Mouse (Mus musculus) E14TG2a.4 (cell line): ENCODE data around the gene Nkx2-3.
A peak's percentile ranks its signal among the peaks of the same experiment; 100 is the strongest.

ENCODE experiments used
- H3K27me3 ChIP-seq: 2 replicates; pipeline ENCODE4 v1.6.1; 2014; ENCODE audit warnings: low read length, control low read depth; ENCODE audit not compliant: insufficient read depth
- H3K36me3 ChIP-seq: 2 replicates; pipeline ENCODE4 v1.6.1; 2014; ENCODE audit warnings: low read length, control low read depth; ENCODE audit not compliant: insufficient read depth
- H3K4me1 ChIP-seq: replicated peaks from 2 replicates; pipeline ENCODE4 v1.6.1; 2014; ENCODE audit warnings: low read depth, low read length, control low read depth
- H3K4me3 ChIP-seq: replicated peaks from 2 replicates; pipeline ENCODE4 v1.5.1; 2014; ENCODE audit warnings: mild to moderate bottlenecking, low read length
- H3K9me3 ChIP-seq: 2 replicates; pipeline ENCODE4 v1.6.1; 2014; ENCODE audit warnings: low read length, control low read depth
- CTCF ChIP-seq: conservative IDR thresholded peaks from 2 replicates; pipeline ENCODE4 v1.5.1; 2014; ENCODE audit warnings: low read length
- NANOG ChIP-seq: IDR thresholded peaks from 2 replicates; pipeline ENCODE4 v1.6.1; 2014; ENCODE audit warnings: borderline replicate concordance, low read length, mixed read lengths
- POU5F1 ChIP-seq: IDR thresholded peaks from 2 replicates; pipeline ENCODE4 v1.6.1; 2014; ENCODE audit warnings: low read length, borderline replicate concordance

The Nkx2-3 gene

GRCm38 (mm10) chr19:43647261-43647660, 35.1 kb downstream of the Nkx2-3 start:
- Histone ChIP-seq H3K9me3 (no peaks in the 10 kb centered on the region), H3K4me3 (no peak overlapping the region), H3K4me1 (peaks cover 27% of the 10 kb centered on the region), H3K36me3 (no peaks in the 10 kb centered on the region), H3K27me3 (no peaks in the 10 kb centered on the region)
- TF ChIP-seq CTCF (no peak), POU5F1 (no peak), NANOG (no peak)

DNA sequence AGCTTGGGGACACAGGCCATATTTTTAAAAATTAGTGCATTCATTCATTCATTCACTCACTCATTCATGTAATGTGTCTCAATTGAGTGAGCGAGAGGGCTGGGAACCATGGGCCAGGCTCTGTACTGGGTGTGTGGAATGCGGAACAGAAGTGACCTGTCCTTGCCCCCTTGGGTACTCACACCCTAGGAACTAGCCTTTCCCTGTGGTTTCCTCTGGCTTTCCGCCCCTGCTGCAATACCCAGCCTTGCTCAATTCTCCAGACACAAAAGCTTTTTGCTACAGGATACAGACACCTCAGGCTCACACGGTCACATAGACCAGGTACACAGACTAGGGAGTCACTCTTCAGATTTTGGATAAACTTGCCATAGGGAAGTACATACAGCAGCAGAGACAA, 36.2 kb downstream of the Nkx2-3 start:
- H3K4me1 ChIP-seq = peaks cover 23% of the 10 kb centered on the region
- H3K9me3 ChIP-seq = no peaks in the 10 kb centered on the region
- H3K36me3 ChIP-seq = no peaks in the 10 kb centered on the region
- H3K4me3 ChIP-seq = no peak overlapping the region
- peaks cover 3% of the 10 kb centered on the region; the same call in 1 of the 2 replicates for H3K27me3 ChIP-seq
- TF ChIP-seq NANOG (no peak), CTCF (no peak), POU5F1 (no peak)

DNA sequence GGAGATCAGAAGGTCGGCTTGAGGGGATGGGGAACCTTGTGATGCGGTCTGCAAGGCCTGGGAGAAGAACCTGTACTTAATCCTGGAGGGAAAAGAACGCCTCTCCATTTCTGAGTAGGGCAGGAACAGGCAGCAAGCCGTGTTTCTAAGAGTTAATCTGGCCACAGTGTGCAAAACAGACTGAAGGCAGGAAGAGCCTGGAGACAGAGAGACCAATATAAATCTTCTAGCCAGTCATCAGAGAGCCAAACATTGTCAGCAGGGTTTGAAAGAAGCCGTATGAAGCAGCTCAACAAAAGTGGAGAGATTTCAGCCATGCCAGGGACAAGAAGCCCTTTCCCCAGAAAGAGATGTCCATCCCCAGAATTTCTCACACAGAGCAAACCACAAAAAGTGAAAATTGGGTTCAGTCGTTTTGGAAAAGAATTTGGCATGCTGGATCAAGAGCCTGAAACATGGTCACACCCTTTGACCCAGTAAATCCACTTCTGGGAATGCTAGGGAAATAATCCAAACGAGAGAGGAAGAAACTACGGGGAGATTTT, 39.2 kb downstream of the Nkx2-3 start:
- no peak for TF ChIP-seq CTCF
- TF ChIP-seq POU5F1 = no peak
- no peak for TF ChIP-seq NANOG
- Histone ChIP-seq H3K36me3 (no peaks in the 10 kb centered on the region), H3K9me3 (no peaks in the 10 kb centered on the region), H3K4me1 (peaks cover 8% of the 10 kb centered on the region), H3K4me3 (no peak overlapping the region), H3K27me3 (peaks cover 11% of the 10 kb centered on the region; the same call in 1 of the 2 replicates)

DNA sequence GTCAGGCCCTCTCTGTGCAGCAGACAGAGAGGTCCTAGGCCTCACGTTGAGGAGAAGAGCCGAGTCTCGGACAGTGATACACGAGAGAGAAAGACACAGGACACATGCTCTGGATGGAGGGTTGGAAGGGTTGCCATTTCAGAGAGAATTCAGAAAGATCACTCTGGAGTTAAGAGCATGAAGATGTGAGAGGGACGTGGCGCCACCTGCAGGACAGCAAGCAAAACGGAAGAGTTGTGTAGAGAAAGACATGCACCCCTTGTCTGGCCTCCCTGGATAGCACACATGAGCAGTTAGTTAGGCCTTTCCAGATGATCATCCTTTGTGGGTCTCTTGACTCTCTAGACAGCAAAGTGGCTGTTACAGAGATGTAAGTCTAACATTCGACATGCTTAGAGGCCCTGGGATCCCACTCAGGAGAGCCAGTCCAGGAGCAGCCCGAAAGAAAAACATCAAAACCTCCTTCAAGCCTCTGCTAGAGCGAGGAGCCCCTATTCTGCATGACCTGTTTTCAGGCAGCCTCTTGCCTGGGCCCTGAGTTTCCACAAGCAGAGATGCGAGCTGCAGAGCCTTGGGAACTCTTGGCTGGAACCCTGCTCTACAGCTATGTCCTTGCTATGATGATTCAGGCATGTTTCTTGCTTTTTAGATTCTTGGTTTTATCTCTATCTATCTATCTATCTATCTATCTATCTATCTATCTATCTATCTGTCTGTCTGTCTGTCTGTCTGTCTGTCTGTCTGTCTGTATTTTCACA, 43.8 kb downstream of the Nkx2-3 start:
- TF ChIP-seq POU5F1 (no peak), CTCF (peak; percentile 64), NANOG (no peak)
- Histone ChIP-seq H3K27me3 (peaks cover 11% of the 10 kb centered on the region; the same call in 1 of the 2 replicates), H3K9me3 (no peaks in the 10 kb centered on the region), H3K4me1 (no peaks in the 10 kb centered on the region; the same call in 1 of the 2 replicates), H3K36me3 (no peaks in the 10 kb centered on the region), H3K4me3 (no peak overlapping the region)

DNA sequence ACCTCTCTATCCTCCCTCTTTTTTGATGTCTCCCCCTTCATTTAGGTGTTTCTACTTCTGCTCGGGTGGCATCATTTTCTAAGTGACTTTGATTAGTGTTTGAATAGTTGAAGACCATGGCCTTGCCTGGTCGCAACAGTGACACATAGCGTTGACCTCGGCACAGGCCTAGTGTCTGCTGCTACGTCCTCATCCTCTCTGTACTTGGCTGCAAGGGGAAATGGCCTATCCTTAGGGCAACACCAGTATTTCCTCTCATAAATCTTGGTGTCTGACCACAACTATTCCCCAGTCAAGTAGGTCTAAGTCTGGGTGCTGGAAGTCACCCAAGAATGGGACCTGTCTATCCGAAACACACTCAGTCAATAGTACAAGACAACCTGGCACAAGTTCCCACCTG, 47.5 kb downstream of the Nkx2-3 start:
- Histone ChIP-seq H3K27me3 (peaks cover 4% of the 10 kb centered on the region; the same call in 1 of the 2 replicates), H3K36me3 (peaks cover 22% of the 10 kb centered on the region), H3K9me3 (no peaks in the 10 kb centered on the region), H3K4me3 (no peak overlapping the region), H3K4me1 (peaks cover 32% of the 10 kb centered on the region)
- TF ChIP-seq CTCF (no peak), POU5F1 (no peak), NANOG (no peak)

DNA sequence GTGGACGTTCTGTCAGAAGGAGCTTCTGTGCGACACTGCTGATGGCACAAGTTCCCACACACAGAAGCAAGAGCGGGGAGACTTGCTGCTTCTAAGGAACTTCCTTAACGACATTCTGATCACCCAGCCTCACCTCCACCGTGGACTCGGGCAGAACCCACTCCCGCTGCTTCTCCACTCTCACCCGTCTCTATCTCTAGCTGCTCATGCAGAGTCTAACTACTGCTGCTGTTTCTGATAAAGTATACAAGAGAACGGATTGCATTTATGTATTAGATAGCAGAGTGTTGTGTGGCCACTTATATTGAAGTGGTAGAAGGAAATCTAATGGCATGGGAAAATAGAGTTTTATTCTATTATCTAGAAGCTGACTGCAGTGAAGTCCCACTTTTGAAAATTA, 48.6 kb downstream of the Nkx2-3 start:
- Histone ChIP-seq H3K4me3 (no peak overlapping the region), H3K4me1 (peaks cover 40% of the 10 kb centered on the region), H3K9me3 (no peaks in the 10 kb centered on the region), H3K36me3 (peaks cover 30% of the 10 kb centered on the region), H3K27me3 (no peaks in the 10 kb centered on the region)
- TF ChIP-seq CTCF (no peak), POU5F1 (no peak), NANOG (no peak)

DNA sequence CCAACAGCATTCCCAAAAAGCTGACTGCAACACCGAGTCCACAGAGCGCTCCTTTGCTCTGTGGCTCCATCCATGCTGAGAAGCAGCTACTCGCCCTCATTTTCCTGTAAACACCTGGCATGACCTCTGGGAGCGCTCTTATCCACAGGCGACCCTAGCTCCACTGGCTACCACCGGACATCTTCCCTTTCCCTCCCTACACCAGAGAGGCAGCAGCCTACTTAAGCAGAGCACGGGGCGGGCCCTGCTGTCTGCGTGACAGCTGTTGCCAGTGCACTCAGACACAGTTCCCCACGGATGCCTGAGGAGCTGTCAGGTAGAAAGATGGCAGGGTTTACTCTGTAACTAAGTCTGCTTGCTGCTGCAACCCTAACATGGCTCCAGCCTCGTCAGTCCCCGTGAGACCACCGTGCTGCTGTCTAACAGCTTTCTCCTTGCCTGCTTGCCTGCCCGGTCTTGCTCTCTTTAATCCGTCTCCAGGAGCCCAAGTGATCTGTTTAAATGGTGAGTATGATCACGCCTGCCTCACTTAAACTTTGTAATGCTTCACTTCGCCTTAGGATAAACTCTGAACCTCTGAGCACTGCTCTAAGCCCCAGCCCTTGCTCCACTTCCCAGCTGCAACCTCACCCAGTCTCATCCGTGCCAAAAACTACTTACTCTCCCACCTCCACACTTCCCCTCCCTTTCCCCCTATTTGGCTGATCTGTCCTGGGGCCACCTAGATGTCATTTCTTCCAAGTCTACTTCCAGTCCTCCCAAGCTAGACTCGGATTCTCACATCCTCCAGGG, 50.2 kb downstream of the Nkx2-3 start:
- no peaks in the 10 kb centered on the region for H3K27me3 ChIP-seq

GRCm38 (mm10) chr19:43663471-43663870, 51.3 kb downstream of the Nkx2-3 start:
- no peak for TF ChIP-seq POU5F1
- no peak for TF ChIP-seq CTCF
- TF ChIP-seq NANOG = no peak
- peaks cover 48% of the 10 kb centered on the region for H3K36me3 ChIP-seq

More for the DNA sequence above, 50.2 kb downstream of the Nkx2-3 start:
- H3K4me1 ChIP-seq = peaks cover 56% of the 10 kb centered on the region
- TF ChIP-seq POU5F1 (no peak), CTCF (peak; percentile 11; the same call in 1 of the 2 replicates), NANOG (no peak)
- peaks cover 43% of the 10 kb centered on the region for H3K36me3 ChIP-seq
- H3K4me3 ChIP-seq = no peak overlapping the region
- no peaks in the 10 kb centered on the region for H3K9me3 ChIP-seq

More at GRCm38 (mm10) chr19:43663471-43663870, 51.3 kb downstream of the Nkx2-3 start:
- Histone ChIP-seq H3K4me1 (peaks cover 66% of the 10 kb centered on the region), H3K27me3 (no peaks in the 10 kb centered on the region), H3K4me3 (no peak overlapping the region), H3K9me3 (no peaks in the 10 kb centered on the region)
